Mouse (Mus musculus) bone marrow macrophage, adult 2 months (primary cell): ENCODE measurements at regions not wholly inside any gene's neighbourhood (a gene's known extent, or its start where the extent isn't known, plus 50 kb on each side); places are given as distances from the start of the nearest gene placed in this dataset.

Experiments used
- H3K27ac ChIP-seq: 2 replicates; pipeline ENCODE4 v1.5.1; 2012; ENCODE audit warnings: low read depth, low read length; ENCODE audit not compliant: insufficient read depth
- H3K4me1 ChIP-seq: 2 replicates; pipeline ENCODE4 v1.6.1; 2012; ENCODE audit warnings: low read length; ENCODE audit not compliant: control insufficient read depth, insufficient read depth
- H3K4me3 ChIP-seq: 2 replicates; pipeline ENCODE4 v1.5.1; 2012; ENCODE audit warnings: mild to moderate bottlenecking, low read length, moderate library complexity; ENCODE audit not compliant: insufficient read depth
- CTCF ChIP-seq: IDR thresholded peaks from 2 replicates; pipeline ENCODE4 v1.5.1; 2012; ENCODE audit warnings: low read depth, mild to moderate bottlenecking, low read length, moderate library complexity
- POLR2A ChIP-seq: IDR thresholded peaks from 2 replicates; pipeline ENCODE4 v1.6.1; 2012; ENCODE audit warnings: mild to moderate bottlenecking, low read depth, low read length, borderline replicate concordance

- H3K27ac ChIP-seq = peak overlapping the region; percentile 24
- H3K4me3 ChIP-seq = no peak overlapping the region
- peaks cover 21% of the 10 kb centered on the region for H3K4me1 ChIP-seq
- TF ChIP-seq CTCF = no peak
- no peak for TF ChIP-seq POLR2A
Measured at GRCm38 (mm10) chr9:52280995-52281394, 112.6 kb upstream of the Zc3h12c start.

GRCm38 (mm10) chr9:52280556-52280955, 112.2 kb upstream of the Zc3h12c start:
- TF ChIP-seq CTCF (no peak), POLR2A (no peak)
- H3K4me3 ChIP-seq = no peak overlapping the region
- H3K27ac ChIP-seq = 0 out of 2 replicates have a peak overlapping the region, but pooled peaks have one; percentile 2
- peaks cover 20% of the 10 kb centered on the region for H3K4me1 ChIP-seq

GRCm38 (mm10) chr9:52278701-52279023, 110.3 kb upstream of the Zc3h12c start:
- peaks cover 19% of the 10 kb centered on the region for H3K4me1 ChIP-seq
- no peak overlapping the region for H3K27ac ChIP-seq
- no peak overlapping the region for H3K4me3 ChIP-seq
- TF ChIP-seq CTCF (no peak), POLR2A (no peak)

GRCm38 (mm10) chr9:52277954-52278700, 109.8 kb upstream of the Zc3h12c start:
- TF ChIP-seq POLR2A = no peak
- TF ChIP-seq CTCF = no peak
- H3K4me1 ChIP-seq = peaks cover 19% of the 10 kb centered on the region

GRCm38 (mm10) chr9:52273994-52274393, 105.6 kb upstream of the Zc3h12c start:
- H3K4me3 ChIP-seq = no peak overlapping the region

More at GRCm38 (mm10) chr9:52277954-52278700, 109.8 kb upstream of the Zc3h12c start:
- H3K27ac ChIP-seq = no peak overlapping the region
- no peak overlapping the region for H3K4me3 ChIP-seq

GRCm38 (mm10) chr9:52272668-52273067, 104.3 kb upstream of the Zc3h12c start:
- H3K27ac ChIP-seq = no peak overlapping the region
- TF ChIP-seq POLR2A = no peak
- TF ChIP-seq CTCF = no peak
- H3K4me3 ChIP-seq = no peak overlapping the region
- peaks cover 20% of the 10 kb centered on the region for H3K4me1 ChIP-seq

More at GRCm38 (mm10) chr9:52273994-52274393, 105.6 kb upstream of the Zc3h12c start:
- no peak overlapping the region for H3K27ac ChIP-seq
- TF ChIP-seq CTCF = no peak
- no peak for TF ChIP-seq POLR2A
- peaks cover 20% of the 10 kb centered on the region for H3K4me1 ChIP-seq

- Histone ChIP-seq H3K4me1 (peaks cover 20% of the 10 kb centered on the region), H3K27ac (0 out of 2 replicates have a peak overlapping the region, but pooled peaks have one; percentile 10), H3K4me3 (no peak overlapping the region)
- TF ChIP-seq CTCF = no peak
Measured at GRCm38 (mm10) chr9:52271345-52272116, 103.2 kb upstream of the Zc3h12c start.

- Histone ChIP-seq H3K4me1 (peaks cover 5% of the 10 kb centered on the region), H3K4me3 (no peak overlapping the region), H3K27ac (no peak overlapping the region)
- TF ChIP-seq POLR2A (no peak), CTCF (no peak)
Measured at GRCm38 (mm10) chr9:52261538-52261937, 93.2 kb upstream of the Zc3h12c start.

- H3K27ac ChIP-seq = no peak overlapping the region
- H3K4me1 ChIP-seq = peaks cover 5% of the 10 kb centered on the region
- TF ChIP-seq POLR2A (no peak), CTCF (no peak)
- H3K4me3 ChIP-seq = no peak overlapping the region
Measured at GRCm38 (mm10) chr9:52259459-52259858, 91.1 kb upstream of the Zc3h12c start.

GRCm38 (mm10) chr9:52255692-52256091, 87.3 kb upstream of the Zc3h12c start:
- no peak overlapping the region for H3K27ac ChIP-seq
- no peak overlapping the region for H3K4me3 ChIP-seq
- H3K4me1 ChIP-seq = peaks cover 11% of the 10 kb centered on the region
- TF ChIP-seq POLR2A = no peak
- TF ChIP-seq CTCF = no peak

- TF ChIP-seq CTCF = no peak
- TF ChIP-seq POLR2A = no peak
- peaks cover 9% of the 10 kb centered on the region for H3K4me1 ChIP-seq
- no peak overlapping the region for H3K27ac ChIP-seq
- no peak overlapping the region for H3K4me3 ChIP-seq
Measured at GRCm38 (mm10) chr9:52254475-52254874, 86.1 kb upstream of the Zc3h12c start.
